In the genomic region with DNA sequence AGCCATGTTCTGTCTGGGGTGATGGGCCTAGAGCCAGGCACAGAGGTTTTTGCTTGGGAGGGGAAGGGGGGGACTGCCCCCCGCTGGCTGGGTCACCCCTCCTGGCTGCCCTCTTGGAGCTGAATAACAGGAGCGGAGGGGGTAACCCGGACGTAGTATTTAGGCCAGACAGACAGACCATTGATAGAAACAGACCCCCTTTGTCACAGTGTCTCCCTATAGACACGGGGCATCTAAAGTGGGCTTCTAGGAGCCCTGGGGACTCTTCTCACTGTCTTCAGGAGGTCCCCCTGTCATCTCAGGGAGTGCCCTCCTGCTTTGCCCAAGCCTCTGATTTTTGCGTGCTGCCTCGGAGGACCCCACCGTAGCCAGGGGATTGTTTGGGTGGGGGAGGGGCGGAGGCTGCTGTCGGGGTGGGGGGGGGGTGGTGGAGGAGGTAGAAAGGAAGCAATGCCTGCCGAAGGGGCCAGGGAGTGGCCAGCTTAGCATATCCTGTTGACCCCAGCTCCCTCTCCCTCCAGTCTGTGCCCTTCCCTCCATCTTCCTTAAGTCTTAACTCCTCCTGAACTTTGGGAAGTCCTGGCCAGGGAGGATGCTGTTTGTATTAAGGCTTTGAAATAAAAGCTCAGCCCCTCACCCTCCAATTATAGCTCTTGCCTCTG, we compare ENCODE assay signal across 9 mouse cellular contexts. TPM values are rescaled to one million over a fixed set of nuclear protein-coding genes. Genes with fewer than 3 reads are reported as not detected.
DNase-seq lines count a peak whose midpoint lies in the region; ATAC-seq and TF ChIP-seq lines count a peak whose summit lies in the region.
"Had no signal": no experiment of that assay in that cellular context is flagged by ENCODE, and none has a peak within 500 bp of the region (broad histone marks: within the 10 kb centered on the region; RNA-seq: fewer than 3 reads in every experiment).

No protein-coding gene starts in this region.

- peaks cover 91% of the 10 kb centered on the region for H3K4me1 ChIP-seq in liver, embryonic 11.5 days (replicated peaks; ENCODE audit: control insufficient read depth, insufficient read depth, low read length)

- intact Hi-C loops in gastrocnemius, postnatal 14 days (cut with DNase I; ENCODE audit: low total_unique reads) = no loop called here
- intact Hi-C loops in left cerebral cortex, adult 2 months (cut with DNase I) = loop anchor here (5.0 kb wide), 1 partner anchor 103 kb away; a partner anchor contains a TSS

- H3K9me3 ChIP-seq in liver, embryonic 11.5 days (ENCODE audit: control insufficient read depth, low read length) = no peaks in the 10 kb centered on the region
- H3K9me3 ChIP-seq: liver, embryonic 15.5 days had no signal

- peaks cover 13% of the 10 kb centered on the region for H3K36me3 ChIP-seq in liver, embryonic 11.5 days (ENCODE audit: control insufficient read depth, insufficient read depth, low read length)

- peak; percentile 17 for DNase-seq in gastrocnemius, postnatal 25 days
- DNase-seq in gastrocnemius, postnatal 14 days = no peak
- DNase-seq in thymus, postnatal 14 days = peak; percentile 43
- DNase-seq in thymus, adult 18-20 months = no peak
- no peak for DNase-seq in liver, embryonic 11.5 days (ENCODE audit: low spot score)
- DNase-seq in left cerebral cortex, adult 2 months (ENCODE audit: extremely low spot score in 1 of 2, low spot score in 2 of 2) = no peak
- DNase-seq in left cerebral cortex, adult 18-20 months (ENCODE audit: low spot score in 2 of 2) = no peak
- DNase-seq in frontal cortex, postnatal 10 days (ENCODE audit: low spot score in 2 of 2) = no peak

- H3K4me3 ChIP-seq in liver, embryonic 11.5 days (ENCODE audit: low read depth, low read length) = no peak overlapping the region
- no peak overlapping the region for H3K4me3 ChIP-seq in left cerebral cortex, adult 2 months
- H3K4me3 ChIP-seq: liver, embryonic 15.5 days had no signal

- H3K27me3 ChIP-seq in liver, embryonic 11.5 days (replicated peaks; ENCODE audit: control insufficient read depth, insufficient read depth, low read length) = peaks cover 49% of the 10 kb centered on the region

- H3K9ac ChIP-seq in liver, embryonic 11.5 days (ENCODE audit: low read depth, low read length) = no peak overlapping the region
- H3K9ac ChIP-seq: liver, embryonic 15.5 days had no signal

- H3K27ac ChIP-seq in liver, embryonic 11.5 days (ENCODE audit: low read depth, low read length) = peak overlapping the region; percentile 70
- no peak overlapping the region for H3K27ac ChIP-seq in left cerebral cortex, adult 2 months

- WGBS in liver, embryonic 11.5 days = 26% methylated on average over 10 of the region's 11 CpGs

- ATAC-seq in liver, embryonic 11.5 days (replicated peaks; ENCODE audit: low FRiP score) = no peak

- peak overlapping the region; percentile 100 for H3K4me2 ChIP-seq in liver, embryonic 11.5 days

- no peak for TF ChIP-seq CTCF in left cerebral cortex, adult 2 months (IDR thresholded peaks at IDR 0.05)

RNA-seq across cellular contexts. Expression of a gene that starts 17.3 kb away (rescaled TPM):
- total RNA-seq in gastrocnemius, postnatal 25 days (2021) = not detected
- total RNA-seq in gastrocnemius, postnatal 14 days (2021) = not detected
- polyA plus RNA-seq in liver, embryonic 11.5 days (2014; fragmentation: Nextera tagmentation; extraction: Ambion mirVana) = 0.21 and 0.22 TPM in 2 replicates
- total RNA-seq in left cerebral cortex, adult 2 months (2021) = 1 to 10 TPM; 1.4 to 3.2 TPM
- 1 to 10 TPM; 1.8 to 2.0 TPM for total RNA-seq in left cerebral cortex, adult 18-20 months (2021)
- polyA plus RNA-seq: liver, embryonic 15.5 days had no signal

RNA-seq across cellular contexts. Expression of a gene that starts 37.9 kb away (rescaled TPM):
- 10 to 100 TPM in 1 of 2 experiments, 1 to 10 TPM in 1; 9.4 to 12.8 TPM for total RNA-seq in gastrocnemius, postnatal 25 days (2021)
- 10 to 100 TPM; 13.7 to 19.7 TPM for total RNA-seq in gastrocnemius, postnatal 14 days (2021)
- 18.6 and 20.1 TPM in 2 replicates for polyA plus RNA-seq in liver, embryonic 11.5 days (2014; fragmentation: Nextera tagmentation; extraction: Ambion mirVana)
- total RNA-seq in left cerebral cortex, adult 2 months (2021) = 10 to 100 TPM; 14.0 to 18.7 TPM
- 10 to 100 TPM; 14.4 to 14.9 TPM for total RNA-seq in left cerebral cortex, adult 18-20 months (2021)

RNA-seq across cellular contexts. Expression of a gene that starts 57.9 kb away (rescaled TPM):
- total RNA-seq in gastrocnemius, postnatal 25 days (2021) = under 1 TPM; 0.13 to 0.56 TPM
- total RNA-seq in gastrocnemius, postnatal 14 days (2021) = 1 to 10 TPM in 1 of 2 experiments, under 1 TPM in 1; 0.78 to 1.3 TPM
- 96.3 and 114 TPM in 2 replicates for polyA plus RNA-seq in liver, embryonic 11.5 days (2014; fragmentation: Nextera tagmentation; extraction: Ambion mirVana)
- total RNA-seq in left cerebral cortex, adult 2 months (2021) = under 1 TPM; 0.35 to 0.36 TPM
- total RNA-seq in left cerebral cortex, adult 18-20 months (2021) = under 1 TPM; 0.33 to 0.45 TPM

RNA-seq across cellular contexts. Expression of a gene that starts 58.4 kb away (rescaled TPM):
- 1 to 10 TPM; 2.3 to 3.8 TPM for total RNA-seq in gastrocnemius, postnatal 25 days (2021)
- 10 to 100 TPM; 13.8 to 16.9 TPM for total RNA-seq in gastrocnemius, postnatal 14 days (2021)
- polyA plus RNA-seq in liver, embryonic 11.5 days (2014; fragmentation: Nextera tagmentation; extraction: Ambion mirVana) = 315 and 330 TPM in 2 replicates
- 1 to 10 TPM in 1 of 2 experiments, under 1 TPM in 1; 0.66 to 1.0 TPM for total RNA-seq in left cerebral cortex, adult 2 months (2021)
- under 1 TPM; 0.40 to 0.67 TPM for total RNA-seq in left cerebral cortex, adult 18-20 months (2021)

Comparison
In these comparisons a context has a peak if more than half of its experiments do, and no peak if none do; other contexts are left out.
1. DNase-seq: peak in gastrocnemius, postnatal 25 days (single experiment) and thymus, postnatal 14 days (single experiment); none in gastrocnemius, postnatal 14 days (single experiment), thymus, adult 18-20 months (0 of 2), liver, embryonic 11.5 days (single experiment), left cerebral cortex, adult 2 months (0 of 2), left cerebral cortex, adult 18-20 months (0 of 2) and frontal cortex, postnatal 10 days (0 of 2).